Mouse (Mus musculus) G1E (cell line): ENCODE results near the gene Nf2. TPM values are rescaled to one million over a fixed set of nuclear protein-coding genes. Genes with fewer than 3 reads are reported as not detected.
A peak's percentile ranks its signal among the peaks of the same experiment; 100 is the strongest.

Experiments
- ATAC-seq: 2 replicates; pipeline ENCODE4 v1.8.0; 2016; ENCODE audit warnings: mild to moderate bottlenecking; ENCODE audit not compliant: insufficient number of reproducible peaks, poor library complexity, low FRiP score, severe bottlenecking; ENCODE audit errors: extremely low read depth
- DNase-seq: peaks from one replicate; pipeline ENCODE4 v3.0.0; 2012; ENCODE audit warnings: low spot score
- H3K27me3 ChIP-seq: 2 replicates; pipeline ENCODE4 v1.6.1; 2012; ENCODE audit warnings: mild to moderate bottlenecking, low read length, inconsistent platforms; ENCODE audit not compliant: insufficient read depth
- H3K36me3 ChIP-seq: replicated peaks from 2 replicates; pipeline ENCODE3; 2012; ENCODE audit warnings: mild to moderate bottlenecking, inconsistent platforms
- H3K4me1 ChIP-seq: 2 replicates; pipeline ENCODE4 v1.6.1; 2012; ENCODE audit warnings: low read depth, low read length, inconsistent platforms, mixed read lengths; ENCODE audit not compliant: insufficient read depth
- H3K4me3 ChIP-seq: 2 replicates; pipeline ENCODE4 v1.5.1; 2012; ENCODE audit warnings: low read depth, mild to moderate bottlenecking, inconsistent platforms, low read length, moderate library complexity, mixed read lengths
- H3K9me3 ChIP-seq: replicated peaks from 2 replicates; pipeline ENCODE4 v1.6.1; 2012; ENCODE audit warnings: inconsistent platforms
- CTCF ChIP-seq: IDR thresholded peaks from 2 replicates; pipeline ENCODE4 v1.5.1; 2012; ENCODE audit warnings: low read depth, low read length, inconsistent platforms, mixed read lengths
- GATA1 ChIP-seq: IDR thresholded peaks from 2 replicates; pipeline ENCODE4 v1.6.1; 2012; ENCODE audit warnings: borderline replicate concordance, low read length, inconsistent platforms, mixed read lengths
- GATA2 ChIP-seq: IDR thresholded peaks from 2 replicates; pipeline ENCODE4 v1.6.1; 2012; ENCODE audit warnings: low read depth, low read length, inconsistent platforms, borderline replicate concordance
- POLR2AphosphoS5 ChIP-seq: IDR thresholded peaks from 2 replicates; pipeline ENCODE4 v1.6.1; 2012; ENCODE audit warnings: low read depth, low read length, inconsistent platforms; ENCODE audit not compliant: insufficient replicate concordance
- TAL1 ChIP-seq: conservative IDR thresholded peaks from 2 replicates; pipeline ENCODE4 v1.6.1; 2012; ENCODE audit warnings: low read depth, low read length, inconsistent platforms, mixed read lengths
- polyA plus RNA-seq: library from polyadenylated mRNA; stranded (reverse); fragments of >175 nt; gene quantifications from 2 replicates; pipeline ENCODE4 v1.2.3, GENCODE M21; 2012
- total RNA-seq, 2 experiments: library from RNA; stranded (forward) in 1 of 2; stranded (reverse) in 1 of 2; fragments of 200-1000 nt in 1 of 2; fragments of >200 nt in 1 of 2; fragmentation: Nextera tagmentation in 1 of 2; gene quantifications; 2 replicates each; pipeline ENCODE4 v1.2.3; 2014 to 2017

The Nf2 gene
- total and polyA plus RNA-seq, 3 experiments, result 43.3 to 62.2 (median 49.7) TPM

GRCm38 (mm10) chr11:4874551-4874950, 25.2 kb upstream of the Nf2 start:
- DNase-seq, result peak; percentile 37
- Histone ChIP-seq H3K27me3 (peaks cover 2% of the 10 kb centered on the region; the same call in 1 of the 2 replicates), H3K36me3 (peaks cover 13% of the 10 kb centered on the region), H3K9me3 (peaks cover 6% of the 10 kb centered on the region; the same call in 1 of the 2 replicates), H3K4me1 (peaks cover 42% of the 10 kb centered on the region), H3K4me3 (peak overlapping the region; percentile 82)
- peak; percentile 25; the same call in 1 of the 2 replicates for ATAC-seq
- TF ChIP-seq GATA2, result no peak
- no peak for TF ChIP-seq TAL1
- TF ChIP-seq GATA1, result no peak
- no peak for TF ChIP-seq POLR2AphosphoS5
- no peak for TF ChIP-seq CTCF

GRCm38 (mm10) chr11:4873755-4874475, 24.6 kb upstream of the Nf2 start, which contains the start of gene Nipsnap1:
TSS of gene Nipsnap1 (plus strand) at chr11:4873951.
- H3K36me3 ChIP-seq, result peaks cover 13% of the 10 kb centered on the region
- H3K27me3 ChIP-seq, result peaks cover 5% of the 10 kb centered on the region
- DNase-seq, result peak; percentile 87
- peaks cover 6% of the 10 kb centered on the region; the same call in 1 of the 2 replicates for H3K9me3 ChIP-seq
- H3K4me3 ChIP-seq, result peak within 1 kb of the TSS; percentile 82
- ATAC-seq, result peak; percentile 86
- H3K4me1 ChIP-seq, result peaks cover 36% of the 10 kb centered on the region
- TF ChIP-seq GATA1 (no peak), TAL1 (no peak), GATA2 (no peak), CTCF (no peak), POLR2AphosphoS5 (no peak)

DNA sequence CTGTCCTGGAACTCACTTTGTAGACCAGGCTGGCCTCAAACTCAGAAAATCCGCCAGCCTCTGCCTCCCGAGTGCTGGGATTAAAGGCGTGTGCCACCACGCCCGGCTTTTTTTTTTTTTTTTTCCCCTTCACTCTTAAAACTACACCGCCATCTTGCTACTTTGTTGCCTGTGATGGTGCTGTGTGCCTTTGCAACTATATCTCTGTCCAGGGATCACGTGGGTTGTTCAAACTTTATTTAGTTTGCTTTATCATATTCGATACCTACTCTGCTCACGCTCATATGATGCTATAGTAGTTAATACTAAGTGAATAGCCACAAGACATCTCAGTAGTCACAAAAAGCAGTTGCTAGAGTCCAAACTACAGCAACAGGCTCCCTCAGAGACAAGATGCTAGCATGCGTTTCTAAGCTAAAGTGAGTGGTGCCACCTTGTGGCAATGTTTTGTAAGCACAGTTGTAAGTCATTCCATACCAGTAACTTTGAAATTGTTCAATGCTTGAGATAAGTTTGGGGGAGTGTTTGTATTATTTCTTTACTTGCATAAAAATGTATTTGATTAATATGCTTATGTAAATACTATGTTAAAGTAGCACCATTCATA, 16.4 kb upstream of the Nf2 start:
- ATAC-seq, result no peak
- Histone ChIP-seq H3K36me3 (no peaks in the 10 kb centered on the region), H3K4me3 (no peak overlapping the region), H3K4me1 (peaks cover 5% of the 10 kb centered on the region), H3K9me3 (no peaks in the 10 kb centered on the region), H3K27me3 (peaks cover 44% of the 10 kb centered on the region)
- peak; percentile 33 for DNase-seq
- TF ChIP-seq GATA1 (no peak), TAL1 (no peak), POLR2AphosphoS5 (no peak), CTCF (peak; percentile 67), GATA2 (no peak)

DNA sequence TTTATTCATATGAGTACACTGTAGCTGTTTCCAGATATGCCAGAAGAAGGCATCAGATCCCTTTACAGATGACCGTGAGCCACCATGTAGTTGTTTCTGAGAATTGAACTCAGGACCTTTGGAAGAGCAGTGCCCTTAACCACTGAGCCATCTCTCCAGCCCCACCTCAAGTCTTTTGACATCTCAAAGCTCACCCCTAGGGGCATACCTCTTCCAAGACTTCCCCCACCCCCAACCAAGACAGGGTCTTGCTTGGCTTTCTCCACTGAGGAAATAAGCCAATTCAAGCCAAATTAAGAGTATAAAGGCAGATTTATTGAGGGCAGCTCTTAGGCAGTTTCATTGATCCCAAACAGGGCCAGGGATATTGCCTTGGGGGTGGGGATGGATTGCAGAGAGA, 13.4 kb upstream of the Nf2 start:
- ATAC-seq (no peak), DNase-seq (no peak)
- Histone ChIP-seq H3K4me3 (no peak overlapping the region), H3K9me3 (no peaks in the 10 kb centered on the region), H3K4me1 (peaks cover 5% of the 10 kb centered on the region), H3K27me3 (peaks cover 57% of the 10 kb centered on the region), H3K36me3 (no peaks in the 10 kb centered on the region)
- TF ChIP-seq GATA1, result no peak
- no peak for TF ChIP-seq GATA2
- no peak for TF ChIP-seq TAL1
- no peak for TF ChIP-seq CTCF
- TF ChIP-seq POLR2AphosphoS5, result no peak

DNA sequence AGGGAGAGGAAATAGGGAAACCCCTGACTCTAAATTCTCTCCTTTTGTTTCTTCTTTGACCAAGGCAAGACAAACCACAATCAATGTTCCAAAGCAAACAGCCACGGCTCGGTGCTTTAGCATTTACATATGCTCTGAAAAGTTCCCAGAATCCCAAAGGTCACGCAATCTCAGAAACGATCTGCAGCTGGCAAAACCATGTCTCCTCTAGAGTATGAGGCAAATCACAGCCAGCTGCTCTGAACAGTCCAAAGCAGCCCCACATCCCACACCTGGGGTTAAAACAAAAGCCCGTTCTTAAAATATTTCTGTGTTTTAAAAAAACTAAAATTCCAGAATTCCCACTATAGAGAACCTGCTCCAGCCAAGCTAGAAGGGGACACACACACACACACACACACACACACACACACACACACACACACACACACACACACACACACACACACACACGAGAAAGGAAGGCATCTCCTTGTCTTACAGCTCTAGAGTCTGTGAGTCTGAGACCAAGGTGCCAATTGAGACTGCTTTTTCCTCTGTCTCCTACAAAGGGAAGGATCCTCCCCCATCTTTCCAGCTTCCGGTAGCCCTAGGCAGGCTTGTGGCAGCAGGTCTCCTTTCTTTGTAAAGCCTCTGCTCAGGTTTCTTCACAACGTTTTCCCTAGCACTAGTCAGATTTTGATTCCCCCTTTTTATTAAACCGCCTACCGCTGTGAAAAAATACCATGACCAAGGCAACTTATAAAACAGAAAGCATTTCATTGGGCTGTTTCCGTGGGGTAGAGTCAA, 12.7 kb upstream of the Nf2 start:
- TF ChIP-seq POLR2AphosphoS5 (no peak), GATA1 (no peak), TAL1 (no peak), CTCF (no peak), GATA2 (no peak)
- ATAC-seq, result no peak
- H3K4me1 ChIP-seq, result peaks cover 5% of the 10 kb centered on the region

More for the DNA sequence above, 12.7 kb upstream of the Nf2 start:
- DNase-seq, result no peak
- no peaks in the 10 kb centered on the region for H3K36me3 ChIP-seq
- H3K4me3 ChIP-seq, result no peak overlapping the region
- peaks cover 55% of the 10 kb centered on the region for H3K27me3 ChIP-seq
- no peaks in the 10 kb centered on the region for H3K9me3 ChIP-seq
